Mouse (Mus musculus): ENCODE measurements at regions not wholly inside any gene's neighbourhood (a gene's known extent, or its start where the extent isn't known, plus 50 kb on each side); places are given as distances from the start of the nearest gene placed in this dataset.

DNA sequence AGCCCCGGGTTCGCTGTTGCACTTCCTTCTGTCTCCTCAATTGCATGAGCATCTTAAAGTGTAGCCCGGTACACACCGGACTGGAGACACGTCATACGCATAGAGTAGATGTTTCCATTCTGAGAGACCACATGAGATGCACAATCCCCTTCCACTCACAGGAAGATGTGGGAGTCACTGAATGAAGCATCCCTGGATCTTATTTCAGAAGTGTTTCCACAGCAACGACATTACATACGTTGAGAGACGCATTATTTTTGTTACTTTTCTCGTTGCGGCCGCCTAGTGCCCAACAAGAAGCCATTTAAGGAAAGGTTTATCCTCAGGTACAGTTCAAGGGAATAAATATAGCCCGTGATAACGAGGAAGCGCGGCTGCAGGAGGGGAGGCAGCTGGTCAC is 88.4 kb upstream of the Mc3r start:
- TF ChIP-seq TCF12 (IDR thresholded peaks at IDR 0.05; ENCODE audit: insufficient read depth, poor library complexity, severe bottlenecking) (no peak), POLR2A (IDR thresholded peaks at IDR 0.05; ENCODE audit: insufficient read length, low read depth) (no peak), MAX (IDR thresholded peaks at IDR 0.05; ENCODE audit: low read depth) (no peak), SRF (IDR thresholded peaks at IDR 0.05; ENCODE audit: control insufficient read depth, insufficient read length, low read depth) (no peak), TCF3 (IDR thresholded peaks at IDR 0.05; ENCODE audit: insufficient read length, low read depth) (no peak), CEBPB (IDR thresholded peaks at IDR 0.05; ENCODE audit: insufficient read depth, poor library complexity, severe bottlenecking) (no peak), MYOD1 (IDR thresholded peaks at IDR 0.05; ENCODE audit: control insufficient read depth in 1 of 3, insufficient read length in 2 of 3, low read depth in 2 of 3) (no peak), POLR2AphosphoS2 (IDR thresholded peaks at IDR 0.05; ENCODE audit: insufficient read length, low read depth) (no peak), REST (IDR thresholded peaks at IDR 0.05; ENCODE audit: insufficient read depth, insufficient read length) (no peak), MYOG (IDR thresholded peaks at IDR 0.05; ENCODE audit: control insufficient read depth in 1 of 3, insufficient read depth in 1 of 3, insufficient read length in 2 of 3, low read depth in 2 of 3) (no peak)

Data from myocyte (in vitro differentiated cells).